Mouse (Mus musculus): ENCODE results near the gene Fuca2. TPM values are rescaled to one million over a fixed set of nuclear protein-coding genes. Genes with fewer than 3 reads are reported as not detected.
"Not testable (repeated sequence)": the region's sequence is repeated elsewhere in the genome, so short reads cannot be mapped to it uniquely, and the experiment has no call there.

Gene Fuca2
- 62.3 and 70.5 TPM in 2 replicates for polyA plus RNA-seq (2015; fragmentation: Nextera tagmentation; extraction: Ambion mirVana)

- peaks cover 32% of the 10 kb centered on the region for H3K4me1 ChIP-seq
- H3K9ac ChIP-seq = no peak within 1 kb of the TSS
- no peaks in the 10 kb centered on the region for H3K27me3 ChIP-seq (replicated peaks)
- H3K4me3 ChIP-seq = no peak within 1 kb of the TSS
- peak within 1 kb of the TSS; percentile 36; the same call in 1 of the 2 replicates for H3K27ac ChIP-seq (replicated peaks)
- peaks cover 11% of the 10 kb centered on the region for H3K36me3 ChIP-seq
- no peak for ATAC-seq (ENCODE audit: extremely low read depth, insufficient number of reproducible peaks, low FRiP score, low TSS enrichment)
- H3K9me3 ChIP-seq = no peaks in the 10 kb centered on the region
- peak within 1 kb of the TSS; percentile 88; the same call in 1 of the 2 replicates for H3K4me2 ChIP-seq
- 79% methylated on average over 2 of the region's 2 CpGs for WGBS
Observed at GRCm38 (mm10) chr10:13499331-13499730, at the start of gene Fuca2. TSS of gene Fuca2 (plus strand) at chr10:13499540.

DNA sequence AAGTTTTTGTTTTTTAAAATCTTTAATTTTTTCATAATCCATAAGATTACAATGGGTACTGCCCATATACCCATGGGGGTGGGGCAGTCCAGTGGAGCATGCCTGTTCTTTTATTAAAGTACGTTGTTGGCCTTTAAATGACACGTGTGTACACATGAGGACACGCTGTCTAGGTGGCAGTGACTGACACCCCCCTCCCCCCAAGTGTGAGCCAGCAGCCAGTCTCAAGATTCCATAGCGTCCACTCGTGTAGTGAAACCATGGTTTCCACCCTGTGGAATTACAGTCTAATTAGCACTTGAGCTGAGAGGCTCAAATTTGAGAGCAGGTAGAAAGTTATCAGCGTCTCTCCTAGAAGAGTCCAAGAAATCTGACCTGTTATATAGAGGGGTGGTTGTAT, 47.7 kb upstream of the Fuca2 start:
- Histone ChIP-seq H3K4me2 (no peak overlapping the region), H3K4me1 (peaks cover 29% of the 10 kb centered on the region), H3K27me3 (replicated peaks) (no peaks in the 10 kb centered on the region), H3K36me3 (no peaks in the 10 kb centered on the region), H3K27ac (replicated peaks) (no peak overlapping the region), H3K9ac (no peak overlapping the region), H3K4me3 (no peak overlapping the region), H3K9me3 (peaks cover 6% of the 10 kb centered on the region; the same call in 1 of the 2 replicates)
- 77% methylated on average over 6 of the region's 6 CpGs for WGBS
- ATAC-seq (ENCODE audit: extremely low read depth, insufficient number of reproducible peaks, low FRiP score, low TSS enrichment) = no peak

- no peaks in the 10 kb centered on the region for H3K36me3 ChIP-seq
- H3K27ac ChIP-seq (replicated peaks) = no peak overlapping the region
- no peak overlapping the region for H3K9ac ChIP-seq
- peaks cover 6% of the 10 kb centered on the region; the same call in 1 of the 2 replicates for H3K9me3 ChIP-seq
- H3K27me3 ChIP-seq (replicated peaks) = no peaks in the 10 kb centered on the region
- H3K4me3 ChIP-seq = no peak overlapping the region
- 59% methylated on average over 13 of the region's 13 CpGs for WGBS
- H3K4me2 ChIP-seq = peak overlapping the region; percentile 6
- ATAC-seq (ENCODE audit: extremely low read depth, insufficient number of reproducible peaks, low FRiP score, low TSS enrichment) = no peak
- H3K4me1 ChIP-seq = peaks cover 16% of the 10 kb centered on the region
Observed at GRCm38 (mm10) chr10:13453200-13453990, 45.9 kb upstream of the Fuca2 start.

- H3K9me3 ChIP-seq; H3K36me3 ChIP-seq; H3K4me3 ChIP-seq; ATAC-seq (ENCODE audit: extremely low read depth, insufficient number of reproducible peaks, low FRiP score, low TSS enrichment); H3K4me2 ChIP-seq; H3K27ac ChIP-seq (replicated peaks); H3K27me3 ChIP-seq (replicated peaks); H3K9ac ChIP-seq: not testable (repeated sequence)
- WGBS = 80% methylated on average over 3 of the region's 3 CpGs
- H3K4me1 ChIP-seq = peaks cover 16% of the 10 kb centered on the region; the same call in 1 of the 2 replicates
Observed at GRCm38 (mm10) chr10:13464295-13464694, 35.0 kb upstream of the Fuca2 start.

GRCm38 (mm10) chr10:13466925-13467324, 32.4 kb upstream of the Fuca2 start:
- no peak overlapping the region for H3K4me3 ChIP-seq
- WGBS = 60% methylated on average over 5 of the region's 5 CpGs
- H3K9ac ChIP-seq = no peak overlapping the region
- no peak for ATAC-seq (ENCODE audit: extremely low read depth, insufficient number of reproducible peaks, low FRiP score, low TSS enrichment)
- no peaks in the 10 kb centered on the region for H3K9me3 ChIP-seq
- H3K27me3 ChIP-seq (replicated peaks) = peaks cover 3% of the 10 kb centered on the region
- no peaks in the 10 kb centered on the region for H3K36me3 ChIP-seq
- no peak overlapping the region for H3K4me2 ChIP-seq
- H3K27ac ChIP-seq (replicated peaks) = no peak overlapping the region
- H3K4me1 ChIP-seq = peaks cover 17% of the 10 kb centered on the region; the same call in 1 of the 2 replicates

GRCm38 (mm10) chr10:13468025-13468529, 31.3 kb upstream of the Fuca2 start:
- not testable (repeated sequence) for H3K9me3 ChIP-seq; H3K4me3 ChIP-seq; H3K9ac ChIP-seq; H3K36me3 ChIP-seq; H3K4me2 ChIP-seq; ATAC-seq (ENCODE audit: extremely low read depth, insufficient number of reproducible peaks, low FRiP score, low TSS enrichment); H3K27ac ChIP-seq (replicated peaks)
- peaks cover 13% of the 10 kb centered on the region for H3K27me3 ChIP-seq (replicated peaks)
- 61% methylated on average over 6 of the region's 6 CpGs for WGBS
- H3K4me1 ChIP-seq = peaks cover 17% of the 10 kb centered on the region; the same call in 1 of the 2 replicates

GRCm38 (mm10) chr10:13470236-13470635, 29.1 kb upstream of the Fuca2 start:
- Histone ChIP-seq H3K4me2 (no peak overlapping the region), H3K9ac (no peak overlapping the region), H3K4me1 (peaks cover 25% of the 10 kb centered on the region), H3K9me3 (no peaks in the 10 kb centered on the region), H3K36me3 (no peaks in the 10 kb centered on the region), H3K4me3 (no peak overlapping the region), H3K27me3 (replicated peaks) (peaks cover 30% of the 10 kb centered on the region), H3K27ac (replicated peaks) (no peak overlapping the region)
- ATAC-seq (ENCODE audit: extremely low read depth, insufficient number of reproducible peaks, low FRiP score, low TSS enrichment) = no peak
- 79% methylated on average over 3 of the region's 3 CpGs for WGBS

DNA sequence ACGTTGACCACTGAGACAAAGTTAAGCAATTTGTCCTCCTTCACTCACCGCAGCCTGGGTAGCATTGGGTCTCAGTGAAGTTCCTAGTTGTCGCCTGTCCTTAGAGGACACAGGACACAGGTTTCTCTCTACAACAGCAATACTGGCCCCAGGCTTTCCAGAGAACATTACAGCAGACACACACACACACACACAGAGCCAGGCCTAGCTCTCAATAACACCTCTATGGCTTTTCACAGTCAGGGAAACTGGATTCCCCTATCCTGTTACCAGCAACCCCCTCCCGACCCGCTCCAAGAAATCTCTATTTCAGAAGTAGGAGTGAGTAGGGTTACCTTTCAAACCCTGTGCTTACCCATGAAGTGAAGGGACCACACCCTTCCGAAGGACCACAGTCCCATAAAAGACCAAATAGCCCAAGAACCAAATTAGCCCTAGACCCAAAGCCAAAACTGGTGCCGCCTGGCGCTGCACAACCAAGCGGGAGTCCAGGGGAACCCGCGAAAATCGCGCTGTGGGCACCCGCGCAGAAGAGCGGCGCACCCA, 26.0 kb upstream of the Fuca2 start:
- 15% methylated on average over 17 of the region's 17 CpGs for WGBS

GRCm38 (mm10) chr10:13473833-13474567, 25.3 kb upstream of the Fuca2 start, which contains the start of gene Phactr2:
TSS of gene Phactr2 (minus strand) at chr10:13474412.
- Histone ChIP-seq H3K4me2 (peak within 1 kb of the TSS; percentile 98), H3K9me3 (no peaks in the 10 kb centered on the region), H3K9ac (peak within 1 kb of the TSS; percentile 90), H3K27ac (replicated peaks) (0 out of 2 replicates have a peak within 1 kb of the TSS, but pooled peaks have one; percentile 28), H3K4me3 (peak within 1 kb of the TSS; percentile 83), H3K4me1 (peaks cover 14% of the 10 kb centered on the region), H3K27me3 (replicated peaks) (peaks cover 42% of the 10 kb centered on the region), H3K36me3 (no peaks in the 10 kb centered on the region)
- ATAC-seq (ENCODE audit: extremely low read depth, insufficient number of reproducible peaks, low FRiP score, low TSS enrichment) = peak; percentile 25; the same call in 1 of the 2 replicates
- under 1% methylated on average over 60 of the region's 71 CpGs for WGBS

More for the DNA sequence above, 26.0 kb upstream of the Fuca2 start:
- peaks cover 17% of the 10 kb centered on the region for H3K4me1 ChIP-seq
- peak overlapping the region; percentile 90 for H3K9ac ChIP-seq
- H3K4me3 ChIP-seq = peak overlapping the region; percentile 83
- no peak for ATAC-seq (ENCODE audit: extremely low read depth, insufficient number of reproducible peaks, low FRiP score, low TSS enrichment)
- no peak overlapping the region for H3K27ac ChIP-seq (replicated peaks)
- H3K36me3 ChIP-seq = no peaks in the 10 kb centered on the region
- H3K4me2 ChIP-seq = peak overlapping the region; percentile 98
- peaks cover 42% of the 10 kb centered on the region for H3K27me3 ChIP-seq (replicated peaks)
- no peaks in the 10 kb centered on the region for H3K9me3 ChIP-seq

GRCm38 (mm10) chr10:13474568-13474955, 24.8 kb upstream of the Fuca2 start:
- H3K36me3 ChIP-seq = no peaks in the 10 kb centered on the region
- peak overlapping the region; percentile 83 for H3K4me3 ChIP-seq
- WGBS = 4% methylated on average over 10 of the region's 10 CpGs
- ATAC-seq (ENCODE audit: extremely low read depth, insufficient number of reproducible peaks, low FRiP score, low TSS enrichment) = no peak
- H3K4me1 ChIP-seq = peaks cover 10% of the 10 kb centered on the region
- H3K9me3 ChIP-seq = no peaks in the 10 kb centered on the region
- H3K9ac ChIP-seq = peak overlapping the region; percentile 90
- peak overlapping the region; percentile 98 for H3K4me2 ChIP-seq
- H3K27ac ChIP-seq (replicated peaks) = no peak overlapping the region
- peaks cover 42% of the 10 kb centered on the region for H3K27me3 ChIP-seq (replicated peaks)

DNA sequence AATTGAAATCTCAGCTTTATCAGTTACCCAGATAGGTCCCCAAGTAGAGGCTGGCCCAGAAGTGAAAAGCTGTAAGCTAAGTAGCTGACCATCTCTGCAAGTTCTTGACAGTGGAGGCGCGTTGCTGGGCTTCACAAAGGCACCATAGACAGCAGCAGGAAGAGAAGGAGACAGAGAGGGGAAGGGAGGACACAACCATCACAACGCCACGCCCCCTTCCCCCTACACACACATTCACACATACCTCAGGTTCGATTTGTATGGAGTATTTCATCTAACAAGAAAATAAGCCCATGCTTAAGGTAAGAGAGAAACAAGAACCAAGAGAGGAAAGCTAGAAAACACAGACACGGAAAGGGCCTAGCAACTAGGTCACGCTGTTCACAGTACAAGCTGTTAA, 24.2 kb upstream of the Fuca2 start:
- H3K27ac ChIP-seq (replicated peaks) = no peak overlapping the region
- H3K9ac ChIP-seq = no peak overlapping the region
- peaks cover 10% of the 10 kb centered on the region for H3K4me1 ChIP-seq
- 28% methylated on average over 7 of the region's 7 CpGs for WGBS
- no peak for ATAC-seq (ENCODE audit: extremely low read depth, insufficient number of reproducible peaks, low FRiP score, low TSS enrichment)
- peak overlapping the region; percentile 98 for H3K4me2 ChIP-seq
- H3K9me3 ChIP-seq = no peaks in the 10 kb centered on the region
- peaks cover 42% of the 10 kb centered on the region for H3K27me3 ChIP-seq (replicated peaks)
- no peaks in the 10 kb centered on the region for H3K36me3 ChIP-seq
- H3K4me3 ChIP-seq = no peak overlapping the region; the same call in 1 of the 2 replicates
